Comparison of ENCODE assay signal across 9 mouse cellular contexts in the genomic region with DNA sequence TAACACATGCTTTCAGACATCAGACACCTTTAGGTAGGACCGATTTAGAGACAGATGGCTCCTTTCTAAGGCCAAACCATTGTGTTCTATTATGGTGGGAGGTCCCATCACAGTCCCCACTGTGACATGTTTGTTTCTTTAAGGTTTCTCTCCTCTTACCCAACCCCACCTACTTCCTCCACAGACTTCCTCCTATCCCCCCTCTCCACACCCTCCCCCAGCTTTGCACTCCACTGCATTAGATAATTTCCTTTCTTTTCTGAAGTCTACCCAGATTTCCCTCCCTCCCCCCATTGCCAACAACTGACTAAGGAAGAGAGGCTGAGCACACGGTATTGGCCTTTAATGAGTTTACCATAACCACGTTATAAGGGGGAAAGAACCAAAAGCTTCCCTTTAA.
DNase-seq lines count a peak whose midpoint lies in the region; ATAC-seq lines count a peak whose summit lies in the region.
"Had no signal": no experiment of that assay in that cellular context is flagged by ENCODE, and none has a peak within 500 bp of the region (broad histone marks: within the 10 kb centered on the region; RNA-seq: fewer than 3 reads in every experiment).

No protein-coding gene starts in this region.

- H3K9me3 ChIP-seq in neural tube, embryonic 13.5 days: no peaks in the 10 kb centered on the region
- no peaks in the 10 kb centered on the region for H3K9me3 ChIP-seq in forebrain, embryonic 15.5 days
- no peaks in the 10 kb centered on the region for H3K9me3 ChIP-seq in intestine, embryonic 15.5 days
- H3K9me3 ChIP-seq: limb, embryonic 13.5 days had no signal

- peak overlapping the region; percentile 23 for H3K4me2 ChIP-seq in neural tube, embryonic 13.5 days
- peak overlapping the region; percentile 7; the same call in 1 of the 2 replicates for H3K4me2 ChIP-seq in forebrain, embryonic 15.5 days (replicated peaks)
- no peak overlapping the region for H3K4me2 ChIP-seq in intestine, embryonic 15.5 days (replicated peaks)

- H3K4me3 ChIP-seq in neural tube, embryonic 13.5 days: no peak overlapping the region
- no peak overlapping the region for H3K4me3 ChIP-seq in forebrain, embryonic 15.5 days
- H3K4me3 ChIP-seq in intestine, embryonic 15.5 days (replicated peaks): no peak overlapping the region
- H3K4me3 ChIP-seq: limb, embryonic 13.5 days had no signal

- DNase-seq in neural tube, embryonic 10.5 days (ENCODE audit: extremely low spot score, low spot score): no peak
- DNase-seq in lung, postnatal 36 days: peak; percentile 78
- DNase-seq in natural killer cell, adult 2 months (ENCODE audit: low spot score in 2 of 2): no peak
- DNase-seq in layer of hippocampus, adult 9-10 months (ENCODE audit: low spot score): no peak
- DNase-seq in right cerebral cortex, postnatal 25 days: no peak

- peaks cover 28% of the 10 kb centered on the region for H3K4me1 ChIP-seq in neural tube, embryonic 13.5 days (replicated peaks)
- H3K4me1 ChIP-seq in forebrain, embryonic 15.5 days: peaks cover 51% of the 10 kb centered on the region
- H3K4me1 ChIP-seq in intestine, embryonic 15.5 days (replicated peaks): no peaks in the 10 kb centered on the region

- peak overlapping the region; percentile 61; the same call in 1 of the 2 replicates for H3K27ac ChIP-seq in neural tube, embryonic 13.5 days (replicated peaks)
- H3K27ac ChIP-seq in forebrain, embryonic 15.5 days (replicated peaks): peak overlapping the region; percentile 39
- H3K27ac ChIP-seq in intestine, embryonic 15.5 days: no peak overlapping the region
- H3K27ac ChIP-seq: limb, embryonic 13.5 days had no signal

- H3K36me3 ChIP-seq in neural tube, embryonic 13.5 days: no peaks in the 10 kb centered on the region
- no peaks in the 10 kb centered on the region for H3K36me3 ChIP-seq in forebrain, embryonic 15.5 days
- H3K36me3 ChIP-seq in intestine, embryonic 15.5 days: no peaks in the 10 kb centered on the region
- H3K36me3 ChIP-seq: limb, embryonic 13.5 days had no signal

- H3K27me3 ChIP-seq in neural tube, embryonic 13.5 days: no peaks in the 10 kb centered on the region
- no peaks in the 10 kb centered on the region for H3K27me3 ChIP-seq in forebrain, embryonic 15.5 days
- H3K27me3 ChIP-seq in intestine, embryonic 15.5 days (replicated peaks): no peaks in the 10 kb centered on the region
- H3K27me3 ChIP-seq: limb, embryonic 13.5 days had no signal

- no peak overlapping the region for H3K9ac ChIP-seq in neural tube, embryonic 13.5 days
- H3K9ac ChIP-seq in forebrain, embryonic 15.5 days (replicated peaks): 0 out of 2 replicates have a peak overlapping the region, but pooled peaks have one; percentile 11
- H3K9ac ChIP-seq in intestine, embryonic 15.5 days: no peak overlapping the region
- H3K9ac ChIP-seq: limb, embryonic 13.5 days had no signal

- peak; percentile 59 for ATAC-seq in neural tube, embryonic 13.5 days (ENCODE audit: low read depth)
- no peak for ATAC-seq in forebrain, embryonic 15.5 days (replicated peaks)
- ATAC-seq in intestine, embryonic 15.5 days: 0 out of 2 replicates have a peak, but pooled peaks have one; percentile 25

- WGBS in neural tube, embryonic 13.5 days: 21% methylated on average over 3 of the region's 3 CpGs
- 4% methylated on average over 3 of the region's 3 CpGs for WGBS in forebrain, embryonic 15.5 days
- 26% methylated on average over 3 of the region's 3 CpGs for WGBS in intestine, embryonic 15.5 days
